Mouse (Mus musculus): ENCODE measurements at regions not wholly inside any gene's neighbourhood (a gene's known extent, or its start where the extent isn't known, plus 50 kb on each side); places are given as distances from the start of the nearest gene placed in this dataset.

GRCm38 (mm10) chr14:29799852-29800251, 78.2 kb upstream of the Cacna2d3 start:
- TF ChIP-seq CTCF (IDR thresholded peaks at IDR 0.05; ENCODE audit: low read depth): no peak
- no peak for TF ChIP-seq EP300 (IDR thresholded peaks at IDR 0.05; ENCODE audit: low read depth)

Data from heart, postnatal 0 days (tissue).